ENCODE assay signal across 8 mouse cellular contexts in the genomic region with DNA sequence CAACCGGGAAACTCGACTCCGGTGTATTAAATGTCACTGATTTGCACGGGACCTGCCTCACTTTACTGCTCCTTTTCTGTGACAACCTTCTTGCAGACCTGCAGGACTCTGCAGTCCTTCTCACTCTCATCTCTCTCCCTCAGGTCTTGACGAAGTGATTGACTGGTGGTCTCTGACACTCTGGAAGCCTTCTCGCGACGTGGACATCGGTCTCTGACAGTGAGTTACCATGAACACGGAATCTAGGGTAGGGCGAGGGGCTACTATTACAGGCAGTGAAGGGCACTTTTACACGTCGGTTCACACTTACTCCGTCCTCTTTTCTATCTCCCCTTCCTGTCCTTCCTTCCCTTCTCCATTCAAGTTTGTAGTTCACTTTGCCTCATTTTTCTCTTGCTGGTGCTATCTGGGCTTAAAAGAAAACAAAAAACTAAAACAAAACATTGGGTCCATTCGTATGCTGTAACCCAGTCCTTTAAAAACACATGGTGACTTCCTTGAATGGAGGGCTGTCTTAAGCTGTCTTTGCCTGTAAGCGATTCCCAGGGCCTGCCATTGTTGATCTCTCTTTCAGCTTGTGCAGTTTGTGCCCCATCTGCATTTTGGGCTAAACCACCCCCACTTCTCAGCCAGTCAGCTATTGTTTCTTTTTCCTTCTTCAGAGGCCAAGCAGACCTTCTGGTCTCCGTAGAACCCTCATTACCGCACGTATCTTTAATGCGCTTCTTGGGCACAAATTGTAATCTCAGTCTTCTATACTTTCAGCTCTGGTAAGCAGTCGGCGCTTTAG. TPM values are rescaled to one million over a fixed set of nuclear protein-coding genes. Genes with fewer than 3 reads are reported as not detected.
DNase-seq lines count a peak whose midpoint lies in the region; ATAC-seq and TF ChIP-seq lines count a peak whose summit lies in the region.

No protein-coding gene starts in this region.

- ATAC-seq in heart, embryonic 13.5 days (ENCODE audit: extremely low read depth, insufficient number of reproducible peaks, low FRiP score, low TSS enrichment) = no peak
- no peak for ATAC-seq in hindbrain, embryonic 15.5 days (ENCODE audit: low FRiP score, low read depth)
- no peak for ATAC-seq in midbrain, postnatal 0 days (ENCODE audit: low FRiP score)

- no peak for TF ChIP-seq CTCF in midbrain, postnatal 0 days (IDR thresholded peaks at IDR 0.05)

- H3K27ac ChIP-seq in heart, embryonic 13.5 days (replicated peaks) = no peak overlapping the region
- no peak overlapping the region for H3K27ac ChIP-seq in hindbrain, embryonic 15.5 days (replicated peaks)
- no peak overlapping the region for H3K27ac ChIP-seq in midbrain, postnatal 0 days (ENCODE audit: low read depth, low read length)

- H3K9me3 ChIP-seq in heart, embryonic 13.5 days = no peaks in the 10 kb centered on the region
- H3K9me3 ChIP-seq in hindbrain, embryonic 15.5 days = no peaks in the 10 kb centered on the region
- no peaks in the 10 kb centered on the region for H3K9me3 ChIP-seq in midbrain, postnatal 0 days (ENCODE audit: low read length)

- H3K36me3 ChIP-seq in heart, embryonic 13.5 days = 0 out of 2 replicates have a peak, but pooled peaks cover 3% of the 10 kb centered on the region
- no peaks in the 10 kb centered on the region for H3K36me3 ChIP-seq in hindbrain, embryonic 15.5 days
- no peaks in the 10 kb centered on the region; the same call in 1 of the 2 replicates for H3K36me3 ChIP-seq in midbrain, postnatal 0 days (ENCODE audit: insufficient read depth, low read length)

- H3K9ac ChIP-seq in heart, embryonic 13.5 days = peak overlapping the region; percentile 84
- H3K9ac ChIP-seq in hindbrain, embryonic 15.5 days = peak overlapping the region; percentile 28
- H3K9ac ChIP-seq in midbrain, postnatal 0 days (replicated peaks; ENCODE audit: low read length, poor library complexity, severe bottlenecking) = no peak overlapping the region

- WGBS in heart, embryonic 13.5 days = 17% methylated on average over 22 of the region's 22 CpGs
- WGBS in hindbrain, embryonic 15.5 days = 4% methylated on average over 22 of the region's 22 CpGs
- 6% methylated on average over 22 of the region's 22 CpGs for WGBS in midbrain, postnatal 0 days

- no peak for DNase-seq in heart, postnatal 4 days
- peak; percentile 46 for DNase-seq in embryo, embryonic 10.5 days (ENCODE audit: low spot score)
- DNase-seq in midbrain, postnatal 0 days (ENCODE audit: low spot score) = no peak
- DNase-seq in thymus, postnatal 4 days = no peak
- no peak for DNase-seq in frontal cortex, postnatal 36 days (ENCODE audit: low spot score in 2 of 2)
- DNase-seq in cerebellum, postnatal 14 days = no peak

- H3K4me3 ChIP-seq in heart, embryonic 13.5 days = peak overlapping the region; percentile 67
- H3K4me3 ChIP-seq in hindbrain, embryonic 15.5 days = peak overlapping the region; percentile 46
- peak overlapping the region; percentile 41 for H3K4me3 ChIP-seq in midbrain, postnatal 0 days (ENCODE audit: low read depth, low read length)

- peak overlapping the region; percentile 99 for H3K4me2 ChIP-seq in heart, embryonic 13.5 days
- peak overlapping the region; percentile 98 for H3K4me2 ChIP-seq in hindbrain, embryonic 15.5 days
- H3K4me2 ChIP-seq in midbrain, postnatal 0 days (ENCODE audit: low read depth, low read length, poor library complexity, severe bottlenecking) = peak overlapping the region; percentile 88

- peaks cover 30% of the 10 kb centered on the region for H3K27me3 ChIP-seq in heart, embryonic 13.5 days (replicated peaks)
- H3K27me3 ChIP-seq in hindbrain, embryonic 15.5 days = peaks cover 40% of the 10 kb centered on the region
- peaks cover 24% of the 10 kb centered on the region for H3K27me3 ChIP-seq in midbrain, postnatal 0 days (ENCODE audit: insufficient read depth, low read length)

- H3K4me1 ChIP-seq in heart, embryonic 13.5 days = peaks cover 41% of the 10 kb centered on the region
- peaks cover 29% of the 10 kb centered on the region for H3K4me1 ChIP-seq in hindbrain, embryonic 15.5 days (replicated peaks)
- peaks cover 6% of the 10 kb centered on the region for H3K4me1 ChIP-seq in midbrain, postnatal 0 days (ENCODE audit: insufficient read depth, low read length)

RNA-seq across cellular contexts. Expression of a gene that starts 1.5 kb away (rescaled TPM):
- 37.8 and 46.5 TPM in 2 replicates for polyA plus RNA-seq in heart, embryonic 13.5 days (2015; fragmentation: Nextera tagmentation; extraction: Ambion mirVana)
- 10 to 100 TPM; 57.7 to 59.0 TPM for total RNA-seq in heart, postnatal 4 days (2021)
- 3.8 and 4.5 TPM in 2 replicates for polyA plus RNA-seq in hindbrain, embryonic 15.5 days (2015; fragmentation: Nextera tagmentation; extraction: Ambion mirVana)
- total RNA-seq in midbrain, postnatal 0 days (2014; rRNA removed) = 3.9 and 5.9 TPM in 2 replicates
- 2.5 and 3.6 TPM in 2 replicates for polyA plus RNA-seq in midbrain, postnatal 0 days (2015; fragmentation: Nextera tagmentation; extraction: Ambion mirVana)
